Mouse (Mus musculus) macrophage (primary cell): Measurements from ENCODE around the gene Gsdmc4. TPM values are rescaled to one million over a fixed set of nuclear protein-coding genes. Genes with fewer than 3 reads are reported as not detected.
"Not testable (repeated sequence)": the region's sequence is repeated elsewhere in the genome, so short reads cannot be mapped to it uniquely, and the experiment has no call there.

Experiments
- H3K27ac ChIP-seq: fragments of 350-480 bp; formaldehyde crosslinking; 2 replicates; pipeline ENCODE4 v1.9.0; 2021
- H3K36me3 ChIP-seq: fragments of 350-480 bp; formaldehyde crosslinking; 2 replicates; pipeline ENCODE4 v1.9.0; 2021; ENCODE audit errors: inconsistent target
- H3K4me3 ChIP-seq: fragments of 350-480 bp; formaldehyde crosslinking; 2 replicates; pipeline ENCODE4 v1.9.0; 2021; ENCODE audit errors: inconsistent target
- H3K79me2 ChIP-seq: fragments of 350-480 bp; formaldehyde crosslinking; 2 replicates; pipeline ENCODE4 v1.9.0; 2021; ENCODE audit errors: inconsistent target
- WGBS: methylation state at CpG from one replicate; pipeline ENCODE4 v1.1.7; 2026; ENCODE audit warnings: inconsistent platforms; ENCODE audit not compliant: missing documents; 5-methylcytosine and 5-hydroxymethylcytosine counted together
- polyA plus RNA-seq: library from polyadenylated mRNA; stranded (reverse); fragments of 250-400 nt; gene quantifications from 3 replicates; pipeline ENCODE4 v1.2.4, GENCODE M21; 2018; ENCODE audit warnings: inconsistent platforms
- total RNA-seq, 78 experiments: library from RNA; depleted of rRNA; stranded (reverse); fragments of 250-400 nt; gene quantifications; 1 replicate in 9 of 78; 2 replicates in 24 of 78; 3 replicates in 43 of 78; 4 replicates in 2 of 78; pipeline ENCODE4 v1.2.4; 2018; ENCODE audit warnings: inconsistent platforms in 56 of 78

The Gsdmc4 gene
- under 1 TPM in 4 of 26 experiments, not detected in 22; 0.40 to 0.55 (median 0.46) TPM for total RNA-seq (2018; cell fraction: chromatin; rRNA removed)
- under 1 TPM in 20 of 26 experiments, not detected in 6; 0.05 to 0.26 (median 0.13) TPM for total RNA-seq (2018; cell fraction: cytosol; rRNA removed)
- total RNA-seq (2018; cell fraction: nucleus; rRNA removed) = under 1 TPM in 9 of 26 experiments, not detected in 17; 0.22 to 0.70 (median 0.35) TPM
- not detected in 3 replicates for polyA plus RNA-seq

DNA sequence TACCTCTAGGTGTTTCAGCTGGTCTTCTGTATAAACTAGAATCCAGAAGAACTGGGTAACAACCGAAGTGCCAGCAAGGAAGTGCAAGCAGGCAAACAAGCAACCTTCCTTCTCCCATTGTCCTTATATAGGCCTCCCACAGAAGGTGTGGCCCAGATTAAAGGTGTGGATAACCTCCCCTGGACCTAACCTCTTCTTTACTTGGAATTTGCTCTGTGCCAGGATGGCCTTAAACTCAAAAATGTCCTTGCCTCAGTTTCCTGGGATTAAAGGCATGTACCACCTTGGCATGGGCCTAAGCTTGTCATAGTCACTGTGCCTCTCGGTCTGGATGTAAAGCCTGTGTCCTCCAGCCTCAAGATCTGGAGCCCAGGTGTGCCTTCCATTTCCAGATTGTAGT, at the start of gene Gsdmc4:
Gsdmc4 (minus strand) TSS at position 101 of the 400 bp plus-strand sequence.
- WGBS = 93% methylated on average over 2 of the region's 2 CpGs
- not testable (repeated sequence) for H3K4me3 ChIP-seq, H3K79me2 ChIP-seq, H3K27ac ChIP-seq, H3K36me3 ChIP-seq

DNA sequence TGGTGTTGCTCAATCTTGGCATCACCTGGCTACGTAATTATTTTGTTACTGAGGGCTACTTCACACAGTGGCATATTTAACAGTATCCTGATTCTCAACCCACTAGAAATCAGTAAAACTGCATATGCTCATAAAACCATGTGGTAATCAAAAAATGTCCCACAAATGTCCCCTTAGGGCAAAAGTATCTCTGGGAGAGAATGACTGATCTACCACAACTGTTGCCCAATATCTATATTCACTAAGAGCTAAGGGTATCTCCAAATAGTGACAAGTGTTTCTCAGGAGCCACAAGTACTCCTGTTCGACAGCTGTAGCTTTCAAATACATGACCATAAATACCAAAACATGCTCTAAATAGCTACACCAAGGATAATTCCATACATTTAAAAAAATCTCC, 48.4 kb upstream of the Gsdmc4 start:
- Histone ChIP-seq H3K36me3 (no peaks in the 10 kb centered on the region), H3K4me3 (no peak overlapping the region), H3K27ac (no peak overlapping the region), H3K79me2 (peaks cover 97% of the 10 kb centered on the region)
- 88% methylated on average over 2 of the region's 2 CpGs for WGBS

DNA sequence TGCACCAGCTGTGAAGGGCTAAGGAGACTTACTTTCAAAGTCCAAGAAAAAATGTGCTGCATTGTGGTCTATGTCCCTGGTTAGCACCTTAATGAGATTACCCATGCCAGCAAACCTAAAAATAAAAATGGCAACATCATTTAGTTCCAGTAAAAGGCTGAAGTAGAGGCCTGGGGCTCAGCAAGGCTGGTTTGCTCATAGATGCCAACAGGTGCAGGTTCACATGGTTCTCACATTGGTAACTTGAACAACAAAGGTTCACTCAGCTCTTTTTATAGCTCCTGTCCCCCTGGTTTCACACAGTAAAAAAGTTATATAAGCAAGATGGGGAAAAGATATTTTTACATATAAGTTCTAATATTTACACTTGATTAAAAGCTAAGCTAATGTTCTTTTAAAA, 45.5 kb upstream of the Gsdmc4 start:
- Histone ChIP-seq H3K79me2 (peaks cover 100% of the 10 kb centered on the region), H3K36me3 (no peaks in the 10 kb centered on the region), H3K27ac (no peak overlapping the region), H3K4me3 (no peak overlapping the region)

- Histone ChIP-seq H3K4me3 (no peak overlapping the region), H3K36me3 (peaks cover 5% of the 10 kb centered on the region; the same call in 1 of the 2 replicates), H3K79me2 (peaks cover 94% of the 10 kb centered on the region), H3K27ac (no peak overlapping the region)
- WGBS = 38% methylated on average over 4 of the region's 4 CpGs
Observed at GRCm38 (mm10) chr15:63953256-63953655, 41.2 kb upstream of the Gsdmc4 start.

DNA sequence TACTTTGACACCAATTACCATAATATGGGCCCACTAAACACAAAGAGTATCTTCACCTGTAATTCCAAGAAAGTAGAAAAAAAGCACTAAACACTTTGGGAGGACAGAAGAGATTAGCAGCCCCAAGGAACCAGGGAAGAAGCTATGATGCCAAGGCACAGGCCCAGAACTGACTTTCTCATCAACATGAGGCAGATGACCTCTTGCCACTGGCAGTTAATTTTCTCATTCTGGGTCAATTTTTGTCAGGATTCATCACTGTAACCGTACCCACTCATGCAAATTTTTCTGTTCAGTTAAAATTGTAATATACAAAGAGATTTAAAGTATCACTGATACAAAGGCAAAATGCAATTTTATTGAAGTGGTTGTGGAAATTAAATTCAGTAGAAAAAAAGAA, 29.1 kb upstream of the Gsdmc4 start:
- 80% methylated on average over 1 of the region's 1 CpGs for WGBS
- Histone ChIP-seq H3K79me2 (peaks cover 4% of the 10 kb centered on the region; the same call in 1 of the 2 replicates), H3K36me3 (peaks cover 68% of the 10 kb centered on the region), H3K4me3 (no peak overlapping the region), H3K27ac (no peak overlapping the region)

- Histone ChIP-seq H3K27ac (no peak overlapping the region), H3K4me3 (no peak overlapping the region), H3K36me3 (peaks cover 79% of the 10 kb centered on the region), H3K79me2 (no peaks in the 10 kb centered on the region)
- WGBS = 100% methylated on average over 1 of the region's 1 CpGs
Observed at GRCm38 (mm10) chr15:63932656-63933055, 20.6 kb upstream of the Gsdmc4 start.

DNA sequence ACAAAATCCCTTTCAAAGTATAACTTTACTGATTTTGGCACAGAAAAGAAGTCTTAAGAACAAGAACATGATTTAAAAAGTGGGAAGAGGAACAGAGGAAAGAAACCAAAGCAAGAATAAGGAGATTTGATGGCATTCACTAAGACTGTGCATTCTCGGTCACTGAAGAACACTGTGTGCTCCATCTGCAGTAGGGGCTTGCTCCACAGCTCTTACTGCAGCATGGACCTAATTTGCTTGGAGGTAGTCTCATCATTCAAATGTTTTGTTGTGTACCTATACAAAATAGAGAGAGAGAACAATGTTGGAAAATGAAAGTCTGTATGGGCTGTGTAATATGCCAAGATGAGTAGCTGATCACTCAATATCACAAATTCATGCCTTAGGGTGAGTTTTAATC, 19.3 kb upstream of the Gsdmc4 start:
- Histone ChIP-seq H3K36me3 (peaks cover 70% of the 10 kb centered on the region), H3K27ac (no peak overlapping the region), H3K79me2 (no peaks in the 10 kb centered on the region), H3K4me3 (no peak overlapping the region)
- 80% methylated on average over 1 of the region's 1 CpGs for WGBS

- Histone ChIP-seq H3K4me3 (no peak overlapping the region), H3K79me2 (no peaks in the 10 kb centered on the region), H3K27ac (no peak overlapping the region), H3K36me3 (peaks cover 64% of the 10 kb centered on the region)
- WGBS = 89% methylated on average over 18 of the region's 18 CpGs
Observed at GRCm38 (mm10) chr15:63930107-63931041, 18.3 kb upstream of the Gsdmc4 start.

GRCm38 (mm10) chr15:63926201-63926600, 14.1 kb upstream of the Gsdmc4 start:
- H3K4me3 ChIP-seq = no peak overlapping the region
- WGBS = 75% methylated on average over 3 of the region's 3 CpGs
- peaks cover 29% of the 10 kb centered on the region for H3K36me3 ChIP-seq
- no peaks in the 10 kb centered on the region for H3K79me2 ChIP-seq
- H3K27ac ChIP-seq = no peak overlapping the region

DNA sequence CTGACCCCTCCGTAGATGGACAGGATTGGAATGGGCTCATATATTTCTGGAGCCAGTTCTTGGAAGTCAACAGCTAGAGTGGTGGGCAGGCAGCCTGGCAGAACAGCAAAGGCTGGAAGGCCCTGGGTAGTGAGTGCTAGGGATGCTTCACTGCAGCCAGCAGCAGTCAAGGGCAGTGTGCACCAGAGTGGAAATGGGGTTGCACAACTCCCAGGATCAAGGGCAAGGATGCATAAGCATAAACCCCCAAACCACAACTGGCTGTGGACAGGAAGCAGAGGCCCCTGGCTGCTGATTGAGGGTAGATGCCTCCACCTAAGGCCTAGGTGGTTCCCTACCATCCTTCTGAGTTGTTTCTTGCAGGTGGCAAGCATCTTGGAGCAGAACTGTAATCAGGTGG, 12.4 kb upstream of the Gsdmc4 start:
- H3K27ac ChIP-seq = no peak overlapping the region
- no peak overlapping the region for H3K4me3 ChIP-seq
- 69% methylated on average over 1 of the region's 1 CpGs for WGBS
- H3K79me2 ChIP-seq = no peaks in the 10 kb centered on the region
- peaks cover 13% of the 10 kb centered on the region; the same call in 1 of the 2 replicates for H3K36me3 ChIP-seq

- H3K4me3 ChIP-seq, H3K79me2 ChIP-seq, H3K36me3 ChIP-seq, H3K27ac ChIP-seq: not testable (repeated sequence)
- WGBS = no CpG with 5 or more reads among the region's 5 CpGs
Observed at GRCm38 (mm10) chr15:63921618-63922017, 9.5 kb upstream of the Gsdmc4 start.

- H3K27ac ChIP-seq, H3K36me3 ChIP-seq, H3K4me3 ChIP-seq, H3K79me2 ChIP-seq: not testable (repeated sequence)
- 75% methylated on average over 1 of the region's 2 CpGs for WGBS
Observed at GRCm38 (mm10) chr15:63919728-63920127, 7.6 kb upstream of the Gsdmc4 start.

GRCm38 (mm10) chr15:63916584-63916983, 4.5 kb upstream of the Gsdmc4 start:
- not testable (repeated sequence) for H3K79me2 ChIP-seq

GRCm38 (mm10) chr15:63909896-63910295, 2.2 kb downstream of the Gsdmc4 start:
- H3K4me3 ChIP-seq, H3K79me2 ChIP-seq, H3K27ac ChIP-seq, H3K36me3 ChIP-seq: not testable (repeated sequence)

More at GRCm38 (mm10) chr15:63916584-63916983, 4.5 kb upstream of the Gsdmc4 start:
- H3K4me3 ChIP-seq, H3K36me3 ChIP-seq, H3K27ac ChIP-seq: not testable (repeated sequence)
- no CpG with 5 or more reads among the region's 4 CpGs for WGBS
